Mouse (Mus musculus) heart, postnatal 36 days (tissue): ENCODE measurements around the gene Slc28a3. TPM values are rescaled to one million over a fixed set of nuclear protein-coding genes. Genes with fewer than 3 reads are reported as not detected.

ENCODE experiments used
- DNase-seq, 2 experiments: peaks; one replicate each; pipeline ENCODE4 v3.0.0; 2021 to 2022
- intact Hi-C: fragments of 180-260 bp; cut with DNase I; formaldehyde crosslinking; loops from one replicate; pipeline ENCODE4 v1.15.1; 2025
- total RNA-seq, 2 experiments: library from RNA; stranded (reverse); gene quantifications; 2 replicates each; pipeline ENCODE4 v1.2.3; 2021

The Slc28a3 gene
- total RNA-seq, 2 experiments from 2014 or later = not detected

DNA sequence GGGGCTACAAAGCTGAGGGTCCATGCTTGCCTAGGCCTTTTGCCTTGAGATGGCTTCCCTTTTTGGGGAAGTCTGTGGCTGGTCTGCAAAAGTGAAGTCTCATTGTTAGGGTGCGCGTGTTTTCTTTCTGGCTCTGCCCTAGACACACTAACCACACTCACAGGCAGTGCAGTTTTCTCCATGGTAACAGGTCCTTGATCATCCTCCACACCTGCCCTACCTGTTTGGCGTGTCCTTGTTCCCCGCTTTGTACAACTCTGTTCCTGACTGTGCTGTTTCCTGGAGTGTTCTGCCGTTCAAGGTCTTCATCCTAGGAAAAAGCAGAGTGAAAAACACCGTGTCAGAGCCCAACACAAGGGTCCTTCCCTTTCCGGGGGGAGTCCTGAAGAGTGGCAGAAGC lies 22.7 kb downstream of the Slc28a3 start:
- DNase-seq = no peak
- intact Hi-C loops = loop anchor here (10.0 kb wide), 1 partner anchor 403 kb away; no protein-coding TSS in a partner anchor

DNA sequence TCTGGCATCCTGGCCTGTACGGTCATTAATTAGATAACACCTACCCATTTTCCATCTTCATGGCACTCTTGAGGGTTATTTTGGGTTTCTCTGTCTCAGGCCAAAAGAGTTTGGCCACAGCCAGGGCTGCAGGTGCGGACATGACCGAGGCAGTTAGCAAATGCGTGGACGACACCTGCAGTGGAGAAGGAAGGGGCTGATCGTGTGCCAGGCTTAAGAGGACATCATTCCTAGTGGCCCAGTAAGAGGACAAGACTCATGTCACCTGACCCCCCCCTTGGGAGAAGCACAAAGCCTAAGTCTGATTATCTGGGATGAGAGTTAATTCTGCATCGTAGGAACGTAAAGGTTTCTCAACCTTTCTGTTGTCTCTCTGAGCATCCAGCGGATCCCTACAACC lies 44.5 kb downstream of the Slc28a3 start:
- intact Hi-C loops = no loop called here
- no peak for DNase-seq

DNA sequence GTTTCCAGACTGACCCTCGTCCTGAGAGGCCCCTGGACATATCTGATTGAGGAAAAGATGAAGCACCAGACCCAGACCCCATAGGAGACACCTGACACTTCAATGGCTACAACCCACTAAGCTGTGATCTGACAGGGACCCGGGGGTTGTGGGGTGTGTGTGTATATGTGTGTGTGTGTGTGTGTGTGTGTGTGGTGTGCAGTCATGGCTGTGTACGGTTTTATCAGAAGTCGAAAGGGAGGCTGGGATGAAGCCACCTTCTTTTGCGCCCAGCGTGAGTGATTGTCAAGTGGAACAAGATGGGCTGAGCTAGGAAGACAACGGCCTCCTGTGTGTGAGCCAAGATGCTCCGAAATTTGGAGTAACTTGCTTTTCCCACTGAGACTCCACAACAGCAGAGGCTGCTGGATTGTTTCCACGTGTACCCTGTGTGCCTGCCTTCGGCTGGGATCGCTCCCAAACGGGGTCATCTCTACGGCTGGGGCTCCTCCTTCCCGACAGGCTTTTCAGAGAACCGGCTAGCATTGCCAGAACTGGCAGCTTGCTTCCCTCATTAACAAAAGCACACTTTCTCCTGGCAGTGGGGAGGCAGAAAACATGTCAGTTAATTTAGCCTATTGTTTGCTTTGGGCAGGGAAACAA lies 50.1 kb downstream of the Slc28a3 start:
- DNase-seq = no peak
- intact Hi-C loops = no loop called here

DNA sequence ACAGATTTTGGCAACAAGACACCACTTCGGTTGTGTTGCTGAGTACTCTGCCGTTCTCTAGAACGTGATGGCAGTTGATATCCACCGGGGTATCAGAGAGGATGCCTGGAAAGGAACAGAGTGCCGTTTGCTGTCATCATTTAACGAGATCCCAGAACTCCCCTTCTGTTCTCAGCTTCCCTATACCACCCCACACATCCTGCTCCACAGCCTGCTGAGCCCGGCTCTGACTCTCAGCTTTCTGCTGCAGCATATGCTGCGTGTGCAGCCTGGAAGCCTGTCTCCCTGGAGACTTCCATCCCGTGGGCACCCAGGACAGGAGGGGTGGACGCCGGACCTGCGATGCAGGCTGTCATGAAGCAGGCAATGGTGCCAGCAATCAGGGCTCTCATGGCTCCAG lies 52.5 kb downstream of the Slc28a3 start:
- no peak for DNase-seq
- intact Hi-C loops = no loop called here

DNA sequence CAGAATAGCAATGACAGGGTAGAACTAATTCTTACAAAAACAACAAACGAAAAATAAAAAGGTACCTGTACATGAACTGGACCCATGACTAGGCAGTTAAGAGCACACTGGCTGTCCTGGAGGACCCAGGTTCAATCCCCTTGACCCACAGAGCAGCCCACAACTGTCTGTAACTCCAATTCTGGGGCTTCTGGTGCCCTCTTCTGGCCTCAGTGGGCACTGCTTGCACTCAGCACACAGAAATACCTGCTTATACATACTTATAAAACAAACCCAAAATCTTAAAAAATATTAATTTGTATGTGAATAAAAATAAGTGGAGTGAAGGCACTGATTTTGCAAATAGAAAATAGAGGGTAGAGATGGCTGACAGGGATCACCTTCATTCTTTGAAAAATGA lies 54.7 kb downstream of the Slc28a3 start:
- no peak for DNase-seq
- intact Hi-C loops = no loop called here

DNA sequence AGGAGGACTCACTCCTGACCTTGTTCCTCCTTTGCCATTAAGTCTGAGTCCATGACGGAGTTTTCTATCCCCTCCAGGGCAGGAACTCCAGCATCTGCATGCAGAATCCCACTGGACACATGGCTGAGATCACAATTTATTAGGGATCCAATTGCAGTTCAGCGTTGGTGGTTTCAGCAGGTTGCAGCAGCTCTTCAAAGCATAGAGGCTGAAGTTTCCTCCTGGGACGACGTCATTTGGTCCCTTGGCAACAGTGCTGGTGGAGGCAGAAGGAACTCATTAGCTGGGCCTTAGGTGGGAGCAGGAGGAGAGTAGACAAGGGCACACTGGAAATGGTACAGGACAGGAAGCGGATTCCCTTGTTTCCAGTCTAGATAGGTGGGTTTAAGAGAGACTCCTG lies 55.1 kb downstream of the Slc28a3 start:
- intact Hi-C loops = no loop called here
- no peak for DNase-seq

DNA sequence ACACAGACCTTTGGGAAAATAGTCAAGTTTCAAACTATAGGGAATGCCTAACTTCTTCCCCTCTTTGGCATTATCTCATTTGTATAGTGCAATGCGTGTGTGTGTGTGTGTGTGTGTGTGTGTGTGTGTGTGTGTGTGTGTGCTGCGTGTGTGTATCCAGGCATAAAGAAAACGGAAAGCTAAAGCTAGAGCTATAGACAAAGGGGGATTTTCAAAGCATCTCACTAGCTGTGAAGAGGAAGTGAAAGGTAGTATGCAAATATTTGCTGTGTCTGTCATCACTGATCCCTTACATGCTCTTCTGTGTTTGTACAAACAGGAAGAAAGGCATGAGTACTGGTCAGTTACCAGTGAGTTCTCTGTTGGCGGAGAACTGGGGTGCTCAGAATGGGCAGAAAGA lies 58.8 kb downstream of the Slc28a3 start:
- no peak for DNase-seq
- intact Hi-C loops = no loop called here

DNA sequence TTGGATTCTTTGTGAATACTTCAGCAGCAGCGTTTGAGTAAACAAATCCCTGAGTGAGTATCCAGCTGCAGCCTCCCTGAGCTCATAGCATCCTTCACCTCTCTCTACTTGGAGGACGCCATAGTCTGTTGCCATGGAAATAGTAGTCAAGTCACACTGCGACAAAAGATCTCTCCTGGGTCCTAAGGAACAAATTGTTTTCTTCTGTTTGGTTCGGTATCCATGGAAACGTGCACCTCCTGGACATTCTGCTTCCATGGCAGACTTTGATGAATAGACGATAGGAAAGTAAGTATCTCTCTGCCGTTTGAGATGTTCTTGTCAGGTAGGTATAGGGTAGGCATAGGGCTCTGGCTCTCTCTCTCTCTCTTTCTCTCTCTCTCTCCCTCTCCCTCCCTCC lies 63.1 kb downstream of the Slc28a3 start:
- intact Hi-C loops = loop anchor here (10.0 kb wide), 1 partner anchor 363 kb away; no protein-coding TSS in a partner anchor

DNA sequence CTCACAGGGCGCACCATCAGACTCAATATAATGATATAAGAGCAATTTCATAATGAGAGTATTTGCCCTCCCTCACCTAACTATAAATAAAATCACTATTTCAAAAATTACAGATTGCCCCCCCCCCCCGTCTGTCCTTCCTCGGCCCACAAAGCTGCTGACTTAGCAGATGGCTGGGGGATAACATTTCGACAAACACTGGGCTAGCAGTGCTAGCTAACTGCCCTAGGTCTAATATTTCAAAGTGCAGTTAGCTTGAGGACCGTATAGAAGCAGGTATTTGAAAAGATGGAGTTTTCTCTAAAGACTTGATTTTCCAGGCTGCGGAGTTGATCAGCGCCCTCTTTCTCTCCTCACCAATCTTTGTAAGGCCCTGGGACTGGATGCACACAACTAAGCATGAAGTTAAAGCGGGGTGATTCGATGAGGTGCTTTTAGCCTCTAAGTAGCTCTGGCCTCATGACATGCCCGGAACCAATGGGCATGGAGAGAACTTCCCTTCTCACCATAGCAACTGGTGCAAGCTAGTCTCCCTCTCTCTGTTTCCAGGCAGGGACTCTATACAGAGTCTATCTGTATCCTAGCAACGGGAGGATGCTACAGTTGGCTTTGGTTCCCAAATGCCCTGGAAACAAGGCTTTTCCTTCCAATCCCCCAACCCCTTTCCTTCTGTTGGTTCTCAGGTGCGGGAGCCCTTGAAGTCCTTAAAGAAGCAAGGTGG lies 66.8 kb downstream of the Slc28a3 start:
- intact Hi-C loops = loop anchor here (1.0 to 10.0 kb wide), 5 partner anchors 143 to 527 kb away; partner anchors contain the start of gene 2210016F16Rik
- DNase-seq = no peak

More for the DNA sequence above, 63.1 kb downstream of the Slc28a3 start:
- DNase-seq = no peak

DNA sequence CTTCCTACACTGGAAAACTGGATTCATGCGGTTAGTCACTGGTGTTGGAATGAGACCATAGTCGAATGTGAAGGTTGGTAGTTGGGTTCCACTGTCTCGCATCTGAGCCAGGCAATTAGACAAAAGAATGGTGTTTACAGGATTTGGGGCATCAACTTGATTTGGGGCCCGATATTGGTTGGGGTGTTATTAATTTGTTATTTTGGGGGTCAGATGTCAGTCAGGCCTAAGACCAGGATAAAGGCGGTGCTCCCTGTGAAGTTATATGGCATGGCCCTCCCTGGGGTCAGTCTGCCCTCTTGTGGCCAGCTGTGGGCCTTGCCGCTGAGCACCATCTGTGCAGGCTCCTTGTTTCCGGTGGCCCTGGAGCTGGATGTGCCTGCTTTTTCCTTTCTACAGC lies 67.6 kb downstream of the Slc28a3 start:
- peak; percentile 81 to 83 for DNase-seq
- intact Hi-C loops = loop anchor here (1.0 to 10.0 kb wide), 5 partner anchors 142 to 526 kb away; partner anchors contain the start of gene 2210016F16Rik

DNA sequence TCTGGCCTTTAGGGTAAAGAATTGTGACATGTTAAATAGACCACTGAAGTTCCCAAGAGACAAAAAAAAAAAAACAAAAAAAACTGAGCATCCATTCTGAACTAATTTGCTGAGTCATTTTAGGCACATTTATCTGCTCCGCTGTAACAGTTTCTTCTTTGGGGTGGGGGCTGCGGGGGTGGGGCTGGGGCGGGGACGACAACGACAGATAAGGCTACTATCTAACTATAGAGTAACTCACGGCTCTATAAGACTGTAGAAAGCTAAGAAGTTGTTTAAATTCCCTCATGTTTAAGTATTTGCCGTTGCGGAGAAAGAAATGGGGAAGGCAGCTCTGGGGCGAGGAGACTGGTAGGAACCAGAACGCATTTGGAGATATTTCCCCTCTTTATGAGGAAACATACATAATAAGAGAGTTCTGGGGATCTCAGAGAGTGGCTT lies 68.1 kb downstream of the Slc28a3 start:
- no peak for DNase-seq
- intact Hi-C loops = loop anchor here (1.0 to 10.0 kb wide), 5 partner anchors 141 to 525 kb away; partner anchors contain the start of gene 2210016F16Rik

DNA sequence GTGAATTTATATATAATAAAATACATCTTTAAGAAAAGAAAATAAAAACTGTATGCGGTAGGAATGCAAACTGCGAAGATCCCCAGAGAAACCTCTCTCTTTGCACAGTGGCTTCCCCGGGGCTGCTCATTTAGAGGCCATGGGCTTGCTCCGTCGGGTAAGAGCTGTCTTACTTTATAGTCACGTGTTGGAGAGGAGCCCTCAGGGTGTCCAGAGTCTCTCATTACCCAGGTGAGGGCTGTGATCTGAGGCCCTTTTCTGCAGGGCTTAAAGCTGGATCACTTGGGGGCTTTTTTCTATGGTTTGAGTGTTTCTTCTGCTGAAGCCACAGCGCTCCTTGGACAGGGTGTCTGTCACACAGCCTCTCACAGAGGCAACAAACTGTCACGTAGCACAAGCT lies 68.5 kb downstream of the Slc28a3 start:
- DNase-seq = no peak
- intact Hi-C loops = loop anchor here (5.0 to 10.0 kb wide), 3 partner anchors 155 to 525 kb away; partner anchors contain the start of gene 2210016F16Rik

DNA sequence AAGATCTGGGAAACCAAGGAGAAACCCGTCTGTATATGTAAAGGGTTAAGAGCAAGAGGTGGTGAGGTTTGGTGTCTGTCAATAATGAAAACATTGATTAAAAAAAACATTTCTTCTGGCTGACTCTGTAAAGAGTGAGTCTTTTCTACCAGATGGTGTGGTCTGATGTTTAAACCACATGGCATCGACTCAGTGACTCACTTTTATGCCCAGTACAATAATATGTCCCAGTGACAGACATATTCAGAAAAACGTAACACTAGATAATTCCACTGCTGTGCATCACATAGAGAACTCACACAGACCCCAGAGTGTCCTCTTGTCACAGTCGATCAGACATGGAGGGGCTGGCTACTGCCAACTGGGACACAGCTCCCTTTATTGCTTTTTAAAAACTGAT lies 69.1 kb downstream of the Slc28a3 start:
- DNase-seq = no peak
- intact Hi-C loops = loop anchor here (5.0 to 10.0 kb wide), 3 partner anchors 154 to 524 kb away; partner anchors contain the start of gene 2210016F16Rik

DNA sequence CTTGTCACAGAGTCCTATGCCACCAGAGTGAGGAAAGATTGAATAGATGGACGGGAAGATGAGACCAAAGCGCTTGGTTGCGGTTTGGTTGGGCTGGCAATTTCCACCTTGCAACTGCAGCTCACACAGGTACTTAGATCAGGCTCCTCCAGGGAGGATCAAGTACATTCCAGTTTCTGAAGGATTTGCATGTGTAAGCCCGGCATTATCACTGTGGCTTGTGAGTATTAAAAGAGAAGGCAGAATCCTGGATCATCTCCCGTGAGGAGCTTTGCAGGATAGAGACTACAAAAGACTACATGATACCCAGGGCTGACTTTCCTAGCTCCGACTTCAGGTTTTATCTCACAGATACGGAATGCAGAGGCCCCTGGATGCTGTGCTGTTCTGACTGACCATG lies 71.7 kb downstream of the Slc28a3 start:
- DNase-seq = no peak
- intact Hi-C loops = no loop called here

DNA sequence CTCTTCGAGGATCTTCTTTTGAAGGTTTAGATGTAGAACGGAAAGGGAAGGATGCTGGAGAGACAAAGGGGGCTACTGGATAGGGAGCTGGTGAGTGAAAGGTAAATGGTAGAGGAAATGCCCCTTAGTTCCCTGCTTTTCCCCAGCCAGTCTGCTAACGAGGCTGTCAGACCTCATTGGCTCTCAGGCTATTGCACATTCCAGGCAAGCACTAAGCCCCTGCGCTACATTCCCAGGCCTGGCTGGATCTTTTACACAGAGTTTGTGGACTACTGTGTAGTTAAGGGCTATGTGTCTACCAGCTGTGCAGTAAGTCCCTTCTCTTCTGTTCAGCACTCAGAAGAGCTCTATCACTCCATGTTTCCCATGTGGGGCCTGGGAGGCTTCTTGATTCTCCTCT lies 72.3 kb downstream of the Slc28a3 start:
- intact Hi-C loops = no loop called here
- DNase-seq = no peak

DNA sequence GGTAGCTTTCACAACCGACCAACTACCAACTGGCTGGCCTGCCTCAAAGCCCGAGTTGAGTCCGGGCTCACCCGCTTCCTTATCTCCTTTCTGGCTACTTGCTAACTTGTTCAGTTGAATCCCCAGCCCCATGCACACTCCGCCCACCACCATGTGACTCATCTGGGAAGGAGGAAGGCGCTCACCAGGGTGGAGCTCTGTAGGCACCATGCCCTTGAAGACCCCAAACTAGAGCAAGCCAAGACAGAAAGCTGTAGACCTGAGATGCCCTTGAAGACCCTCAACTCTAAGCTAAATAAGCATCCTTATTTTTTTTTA lies 72.8 kb downstream of the Slc28a3 start:
- DNase-seq = no peak
- intact Hi-C loops = no loop called here

DNA sequence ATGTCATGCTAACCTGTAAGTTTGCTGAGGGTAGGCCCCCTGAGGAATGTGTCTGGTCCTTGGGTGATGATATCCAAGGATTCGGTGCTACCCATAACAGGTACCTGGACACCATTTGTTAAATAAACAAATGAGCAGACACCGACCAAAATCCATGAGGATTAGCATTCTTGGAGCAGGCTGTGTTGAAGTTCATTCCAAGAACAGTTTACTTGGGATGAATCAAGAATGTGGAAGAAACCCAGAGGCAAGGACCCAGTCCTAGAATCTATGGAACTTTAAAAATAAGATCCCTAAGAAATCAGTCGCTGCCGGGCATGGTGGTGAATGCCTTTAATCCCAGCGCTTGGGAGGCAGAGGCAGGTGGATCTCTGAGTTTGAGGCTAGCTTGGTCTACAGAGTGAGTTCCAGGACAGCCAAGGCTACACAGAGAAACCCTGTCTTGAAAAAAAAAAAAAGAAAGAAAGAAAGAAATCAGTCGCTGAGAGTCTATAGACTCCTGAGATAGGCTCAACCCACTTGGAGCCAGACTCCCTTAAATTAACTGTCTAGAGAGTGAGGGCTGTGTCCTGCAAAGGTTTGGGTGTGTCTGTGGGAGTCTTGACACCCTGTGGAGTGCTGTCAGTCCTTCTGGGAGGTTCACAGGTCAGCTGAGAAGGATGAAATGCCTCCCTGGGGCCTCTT lies 73.3 kb downstream of the Slc28a3 start:
- intact Hi-C loops = no loop called here
- no peak for DNase-seq

DNA sequence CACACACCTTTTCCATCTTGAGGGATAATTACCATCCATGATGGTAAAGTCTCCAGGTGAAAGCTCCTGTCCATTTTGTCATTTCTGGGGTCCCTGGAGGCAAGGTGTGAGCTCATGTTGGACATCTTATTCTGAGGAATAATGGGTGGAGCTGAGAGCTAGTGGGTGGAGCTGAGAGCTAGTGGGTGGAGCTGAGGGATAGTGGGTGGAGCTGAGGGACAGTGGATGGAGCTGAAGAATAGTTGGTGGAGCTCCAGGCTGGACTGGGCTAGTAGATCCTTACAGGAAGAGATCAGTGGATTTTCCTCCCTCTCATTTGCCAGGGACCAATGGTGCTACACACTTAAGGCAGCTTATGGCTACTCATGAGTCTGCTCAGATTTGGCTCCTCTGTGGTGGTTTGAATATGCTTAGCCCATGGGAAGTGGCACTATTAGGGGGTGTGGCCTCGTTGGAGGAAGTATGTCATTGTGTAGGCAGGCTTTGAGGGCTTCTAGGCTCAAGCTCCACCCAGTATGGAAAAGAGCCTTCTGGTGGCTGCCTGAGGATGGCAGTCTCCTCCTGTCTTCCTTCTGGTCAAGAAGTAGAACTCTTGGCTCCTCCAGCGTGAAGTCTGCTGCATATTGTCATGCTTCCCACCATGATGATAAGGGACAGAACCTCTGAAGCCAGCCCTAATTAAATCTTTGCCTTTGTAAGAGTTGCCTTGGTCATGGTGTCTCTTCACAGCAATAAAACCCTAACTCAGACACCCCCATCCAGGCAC lies 74.0 kb downstream of the Slc28a3 start:
- no peak for DNase-seq
- intact Hi-C loops = no loop called here

DNA sequence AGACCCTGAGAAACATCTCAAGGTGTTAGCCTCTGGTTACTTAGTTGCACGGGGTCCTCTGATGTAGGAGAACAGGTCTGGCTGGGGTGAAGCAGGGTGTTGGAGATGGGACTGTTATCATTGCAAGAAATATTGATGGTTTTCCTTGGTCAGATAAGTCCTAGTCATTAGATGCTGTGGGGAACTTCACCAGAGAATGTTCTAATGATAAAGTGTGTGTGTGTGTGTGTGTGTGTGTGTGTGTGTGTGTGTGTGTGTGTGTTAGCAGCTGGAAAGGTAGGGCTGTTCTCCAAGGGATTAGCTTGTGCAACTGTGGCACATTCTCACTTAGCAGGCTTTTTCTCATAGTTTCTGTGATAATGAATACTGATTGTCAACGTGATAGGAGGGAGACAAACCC lies 75.4 kb downstream of the Slc28a3 start:
- DNase-seq = no peak
- intact Hi-C loops = no loop called here

DNA sequence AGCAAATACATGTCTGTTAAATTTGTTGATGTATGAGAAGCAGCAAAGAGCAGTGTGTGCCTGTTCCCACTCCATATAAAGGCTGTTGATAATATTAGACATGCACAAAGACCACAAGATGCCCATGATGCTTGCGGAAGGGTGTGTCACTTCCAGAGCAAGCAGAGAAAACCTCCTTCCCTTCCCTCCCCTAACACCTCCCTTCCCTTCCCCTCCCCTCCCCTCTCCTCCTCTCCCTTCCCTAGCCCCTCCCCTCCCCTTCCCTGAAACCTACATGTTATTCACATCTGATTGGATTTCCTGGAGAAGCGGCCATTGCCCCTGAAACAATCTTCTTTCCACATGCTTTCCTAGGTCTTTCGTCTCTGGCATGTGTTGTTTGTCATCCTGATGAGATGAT lies 75.8 kb downstream of the Slc28a3 start:
- intact Hi-C loops = no loop called here
- DNase-seq = no peak
